Mouse (Mus musculus): ENCODE measurements around the gene Cxadr.
"Not testable (repeated sequence)": the region's sequence is repeated elsewhere in the genome, so short reads cannot be mapped to it uniquely, and the experiment has no call there.

The Cxadr gene

DNA sequence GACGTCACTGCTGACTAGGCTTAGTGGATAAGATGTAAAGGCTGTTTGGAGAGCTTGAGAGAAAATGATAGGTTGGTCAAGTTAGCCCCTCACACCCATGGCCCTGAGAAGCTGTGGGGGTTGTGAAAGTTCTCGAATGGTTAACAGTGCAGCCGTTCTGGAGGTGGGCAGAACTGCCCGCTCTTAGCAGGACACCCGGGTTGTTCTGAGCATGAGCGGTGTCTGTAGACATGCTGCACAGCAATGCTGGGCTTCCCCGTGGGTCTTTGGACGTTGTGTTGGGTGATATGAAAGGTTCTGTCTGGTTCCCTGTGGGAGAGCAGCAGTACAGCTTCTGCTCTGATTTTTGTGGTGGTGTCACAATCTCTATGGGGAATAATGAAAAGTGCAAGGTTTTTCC, 5.3 kb downstream of the Cxadr start:
- DNase-seq (ENCODE audit: low read depth) = no peak

DNA sequence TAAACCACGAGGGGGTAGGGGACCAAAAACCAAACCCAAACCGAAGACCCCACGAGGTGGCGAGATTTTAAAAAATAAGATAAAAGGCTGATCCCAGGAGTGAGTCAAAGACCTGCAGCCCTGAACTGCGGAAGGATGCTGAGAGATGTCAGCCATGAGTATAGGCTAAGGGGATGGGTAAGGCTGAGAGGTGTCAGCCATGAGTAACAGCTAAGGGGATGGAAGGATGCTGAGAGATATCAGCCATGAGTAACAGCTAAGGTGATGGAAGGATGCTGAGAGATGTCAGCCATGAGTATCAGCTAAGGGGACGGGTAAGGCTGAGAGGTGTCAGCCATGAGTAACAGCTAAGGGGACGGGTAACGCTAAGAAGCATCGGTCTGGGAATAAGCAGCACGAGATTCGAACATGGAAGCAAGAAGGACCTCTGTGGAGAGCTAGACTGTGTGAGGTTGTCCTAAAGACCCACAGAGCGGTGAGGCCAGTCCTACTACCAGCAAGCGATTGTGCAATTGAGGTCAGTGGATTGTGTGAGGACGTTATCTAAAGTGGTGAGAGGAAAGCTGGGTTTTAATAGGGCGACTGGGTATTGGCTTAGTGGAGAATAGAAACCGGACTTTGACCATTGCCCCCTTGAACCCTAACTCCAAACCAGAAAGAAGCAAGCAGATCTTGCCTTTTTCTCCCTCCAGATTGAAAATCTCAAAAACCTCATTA, 6.3 kb downstream of the Cxadr start:
- DNase-seq (ENCODE audit: low read depth) = no peak

DNA sequence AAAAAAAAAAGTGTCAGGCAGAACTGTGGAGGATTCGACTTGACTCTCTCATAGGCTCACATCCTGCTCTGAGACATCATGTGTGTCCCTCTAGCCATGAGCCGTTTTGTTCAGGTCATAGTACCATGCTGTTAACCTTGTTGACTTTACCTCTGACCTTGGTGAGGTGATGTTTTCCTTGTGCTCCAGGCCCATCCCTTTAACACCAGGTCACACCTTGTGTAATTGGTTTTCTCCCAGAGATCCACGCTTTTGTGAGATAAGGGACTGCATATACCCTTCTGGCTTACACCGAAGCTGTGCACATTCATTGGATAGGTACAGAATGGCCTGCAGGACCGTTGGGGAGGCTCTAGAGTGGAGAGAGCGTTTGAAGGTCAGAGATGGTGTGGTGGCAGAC, 8.0 kb downstream of the Cxadr start:
- DNase-seq (ENCODE audit: low read depth) = no peak

DNA sequence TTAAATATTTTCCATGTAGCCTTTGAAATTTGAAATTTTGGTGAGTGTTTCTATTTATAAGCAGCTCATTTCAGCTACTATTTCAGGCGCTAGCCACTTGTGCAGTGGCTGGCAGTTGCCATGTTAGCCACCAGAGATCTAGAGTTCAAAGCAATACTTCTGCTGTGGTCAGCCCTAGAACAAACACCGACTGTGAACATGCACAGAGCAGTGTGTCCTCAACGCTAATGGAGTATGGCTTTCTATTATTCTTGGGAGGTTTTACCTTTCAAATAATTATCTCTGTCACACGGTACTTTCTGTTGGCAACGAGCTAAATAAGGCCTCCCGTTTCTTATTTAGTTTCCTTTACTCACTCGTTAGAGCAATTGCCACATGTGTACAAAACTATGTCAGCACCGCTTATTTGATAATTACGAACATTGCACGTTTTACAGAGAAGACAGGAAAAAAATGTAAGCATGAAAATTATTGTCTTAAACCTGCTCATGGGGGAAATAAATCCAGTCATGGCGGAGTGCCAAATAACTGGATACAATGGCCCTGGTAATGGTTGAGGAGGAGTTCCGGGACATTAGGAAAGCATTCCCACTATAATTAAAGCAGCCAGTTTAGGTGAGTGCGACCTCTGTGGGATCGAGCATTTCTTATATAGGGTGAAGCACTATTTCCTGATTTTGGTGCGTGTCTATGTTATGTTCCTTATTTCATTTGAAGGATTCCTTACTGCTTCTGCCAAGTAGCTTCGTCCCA, 12.0 kb downstream of the Cxadr start:
- no peak for DNase-seq (ENCODE audit: low read depth)

DNA sequence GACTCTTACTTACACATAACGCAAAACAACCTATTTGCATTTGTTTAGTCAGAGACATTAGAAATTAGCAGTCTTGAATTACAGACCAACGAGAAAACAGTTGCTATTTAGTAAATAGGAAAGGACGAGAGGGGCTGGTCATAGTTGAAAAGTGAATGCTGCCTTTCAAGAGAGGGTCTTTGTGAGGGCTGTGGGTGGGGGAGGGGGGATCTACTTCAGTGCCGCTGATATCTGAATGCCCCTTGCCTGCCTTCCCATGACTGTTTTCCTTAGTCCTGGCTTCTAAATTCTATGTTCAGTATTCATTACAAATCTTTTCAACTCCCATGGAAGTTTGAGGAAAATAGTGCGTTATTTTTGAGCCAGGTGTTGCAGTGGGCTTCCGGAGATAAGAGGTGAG, 12.7 kb downstream of the Cxadr start:
- DNase-seq (ENCODE audit: low read depth) = no peak

DNA sequence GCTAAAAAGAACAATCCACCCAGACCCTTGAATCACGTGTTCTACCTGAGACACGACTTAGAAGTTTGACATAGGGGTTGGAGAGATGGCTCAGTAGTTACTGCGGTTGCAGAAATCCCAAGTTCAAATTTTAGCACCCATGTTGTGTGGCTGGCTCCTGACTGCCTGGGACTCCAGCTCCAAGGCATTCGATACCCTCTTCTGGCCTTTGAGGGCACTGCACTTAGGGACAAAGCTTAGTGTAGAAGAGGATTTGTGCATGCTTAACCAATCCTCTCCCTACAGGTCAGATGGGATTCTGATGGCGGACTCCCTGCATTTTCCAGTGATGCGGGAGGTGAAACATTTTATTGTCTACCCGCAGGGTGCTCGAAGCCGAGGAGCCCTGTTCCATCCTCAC, 15.6 kb downstream of the Cxadr start:
- DNase-seq (ENCODE audit: low read depth) = peak; percentile 41

DNA sequence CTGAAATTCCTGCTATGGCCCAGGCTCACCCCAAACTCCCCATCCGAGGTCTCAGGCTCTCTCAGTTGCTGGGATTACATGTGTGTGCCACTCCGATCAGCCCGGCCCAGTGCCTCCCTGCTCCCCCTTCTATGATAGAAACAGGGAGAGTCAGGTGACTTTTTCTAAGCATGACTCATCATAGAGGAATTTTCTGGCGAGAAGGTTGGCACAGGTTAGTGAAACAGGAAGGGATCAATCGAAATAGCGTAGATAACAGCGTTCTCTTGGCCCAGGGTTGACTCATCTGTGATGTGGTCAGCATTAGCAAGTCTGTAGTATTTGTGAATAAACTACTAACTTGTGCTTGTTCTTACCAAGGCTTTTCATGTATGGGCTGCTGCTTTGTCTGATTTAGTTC, 16.7 kb downstream of the Cxadr start:
- DNase-seq (ENCODE audit: low read depth) = no peak

DNA sequence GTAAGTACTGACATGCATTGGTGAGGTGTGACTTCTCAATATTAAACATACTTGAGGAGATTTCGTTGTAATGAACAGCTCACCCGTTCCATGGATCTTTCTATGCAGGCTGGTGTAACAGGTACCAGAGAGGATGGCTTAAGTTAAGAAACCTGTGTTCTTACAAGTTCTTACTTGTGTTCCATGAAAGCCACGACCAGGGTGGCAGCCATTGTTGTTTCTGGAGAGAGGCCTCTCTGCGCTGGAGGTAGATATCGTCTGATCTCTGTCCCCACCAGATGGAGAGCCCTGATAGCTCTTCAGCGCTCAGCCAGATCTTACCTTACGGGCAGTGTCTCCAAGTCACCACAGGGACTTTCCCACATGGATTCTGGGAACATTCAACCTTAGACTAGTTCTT, 18.4 kb downstream of the Cxadr start:
- DNase-seq (ENCODE audit: low read depth) = no peak

DNA sequence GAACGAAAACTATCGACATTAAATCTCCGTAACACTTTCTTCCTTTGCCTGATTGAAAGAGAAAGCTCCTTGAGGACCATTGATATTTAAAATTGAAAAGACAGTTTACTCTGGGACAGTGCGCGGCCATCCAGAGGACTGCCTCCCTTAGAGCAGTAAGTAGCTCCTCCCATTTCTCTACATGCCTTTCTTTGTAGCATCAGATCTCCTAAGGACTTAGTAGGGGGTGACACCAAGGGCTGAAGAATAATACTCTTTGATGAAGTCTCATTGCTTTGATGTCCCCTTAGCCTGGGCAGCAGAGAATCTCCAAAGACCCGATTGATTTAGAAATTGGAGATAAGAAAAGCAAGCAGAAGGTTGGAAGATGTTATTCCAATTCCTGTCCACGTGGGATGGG, 20.3 kb downstream of the Cxadr start:
- DNase-seq (ENCODE audit: low read depth) = no peak

DNA sequence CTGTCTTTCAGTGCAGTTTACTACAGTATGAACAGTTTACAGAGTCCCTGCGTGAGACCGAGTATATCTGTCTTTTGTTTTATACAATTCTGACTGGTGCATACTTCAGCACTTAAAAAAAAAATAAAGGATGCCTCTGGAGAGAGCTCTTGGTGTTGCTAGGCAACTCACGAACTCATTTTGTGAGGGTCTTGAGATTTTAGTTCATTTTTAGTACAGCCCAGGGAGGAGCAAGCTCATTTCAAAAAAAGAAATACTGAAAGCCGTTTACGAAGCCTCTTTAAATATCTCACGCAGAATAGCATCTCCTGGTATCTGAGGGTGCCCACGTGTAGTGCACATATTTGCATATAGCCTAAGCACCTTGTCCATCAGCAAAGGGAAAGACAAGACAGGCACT, 20.9 kb downstream of the Cxadr start:
- DNase-seq (ENCODE audit: low read depth) = no peak

DNA sequence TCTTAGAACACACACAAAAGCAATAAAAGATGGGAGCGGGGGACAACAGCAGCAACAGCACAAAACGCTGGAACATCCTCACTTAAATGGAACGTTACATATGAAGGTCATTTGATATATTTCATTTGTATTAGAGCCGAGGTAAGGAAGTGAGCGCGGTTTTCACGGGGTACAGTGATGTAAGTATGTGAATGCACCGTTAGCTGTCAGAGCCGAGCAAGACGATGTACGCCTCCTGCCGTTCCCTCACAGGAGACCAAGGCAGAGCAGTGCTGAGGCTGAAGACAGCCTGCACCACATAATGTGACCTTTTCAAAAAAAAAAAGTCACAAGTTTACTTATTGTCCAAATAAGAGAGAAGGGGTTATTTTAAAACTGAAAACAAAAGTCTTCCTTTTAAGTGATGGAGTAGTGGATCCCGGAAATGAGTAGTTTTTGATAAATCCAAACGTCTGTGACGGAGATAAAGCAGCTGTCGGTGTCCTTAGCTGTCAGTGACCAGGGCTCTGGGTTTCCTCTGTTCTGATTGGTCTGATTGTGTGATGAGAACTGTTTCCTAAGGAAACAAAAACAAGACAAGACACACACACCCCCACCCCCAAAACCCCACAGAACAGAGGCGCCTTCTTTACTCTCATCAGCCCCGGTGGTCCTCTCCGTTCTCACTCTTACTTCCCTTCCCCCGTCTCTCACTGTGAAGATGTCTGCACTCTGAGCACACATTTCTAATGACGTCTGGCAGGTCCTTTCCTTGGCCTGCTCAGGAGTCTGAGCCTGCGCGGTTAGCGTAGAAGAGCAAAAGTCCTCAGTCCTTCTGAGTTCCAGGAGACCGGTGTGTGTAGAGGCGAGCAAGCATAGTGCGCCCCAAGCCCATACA, 24.9 kb downstream of the Cxadr start:
- no peak for DNase-seq (ENCODE audit: low read depth)

DNA sequence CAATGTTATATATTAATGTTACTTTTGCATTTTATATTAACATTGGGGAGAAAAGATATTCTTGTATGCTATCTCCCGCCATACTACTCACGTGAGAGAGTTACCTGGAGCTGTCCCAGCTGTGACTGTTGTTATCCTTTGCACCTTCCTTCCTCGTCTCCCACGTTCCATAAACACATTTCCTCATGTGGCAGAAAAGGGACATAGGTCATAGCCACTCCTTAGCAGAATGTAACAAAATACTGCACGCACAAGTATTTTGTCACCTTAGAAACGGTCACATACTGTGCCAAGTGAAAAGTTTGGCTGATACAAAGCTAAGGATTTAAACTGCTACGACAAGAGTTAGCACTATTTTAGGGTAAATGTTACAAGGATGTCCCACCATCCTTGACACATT, 26.3 kb downstream of the Cxadr start:
- no peak for DNase-seq (ENCODE audit: low read depth)

DNA sequence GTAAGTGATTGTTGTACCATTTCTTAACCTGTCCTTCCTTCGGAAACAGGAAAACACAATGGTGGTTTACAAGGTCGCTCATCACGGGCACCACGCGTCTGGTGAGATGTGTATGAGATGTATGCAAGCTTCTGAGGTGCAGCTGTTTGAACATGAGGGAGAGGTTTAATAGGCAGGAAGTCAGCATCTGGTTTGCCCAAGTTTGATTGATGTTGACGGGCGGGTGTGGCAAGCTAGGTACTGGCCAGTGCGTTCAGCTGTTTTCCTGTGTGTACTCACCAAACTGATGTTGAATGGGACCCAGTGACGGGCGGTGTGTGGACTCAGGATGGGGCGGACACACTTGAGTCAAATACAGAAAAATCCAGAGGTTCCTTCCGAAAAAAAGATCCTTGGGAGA, 26.7 kb downstream of the Cxadr start:
- DNase-seq (ENCODE audit: low read depth) = no peak

DNA sequence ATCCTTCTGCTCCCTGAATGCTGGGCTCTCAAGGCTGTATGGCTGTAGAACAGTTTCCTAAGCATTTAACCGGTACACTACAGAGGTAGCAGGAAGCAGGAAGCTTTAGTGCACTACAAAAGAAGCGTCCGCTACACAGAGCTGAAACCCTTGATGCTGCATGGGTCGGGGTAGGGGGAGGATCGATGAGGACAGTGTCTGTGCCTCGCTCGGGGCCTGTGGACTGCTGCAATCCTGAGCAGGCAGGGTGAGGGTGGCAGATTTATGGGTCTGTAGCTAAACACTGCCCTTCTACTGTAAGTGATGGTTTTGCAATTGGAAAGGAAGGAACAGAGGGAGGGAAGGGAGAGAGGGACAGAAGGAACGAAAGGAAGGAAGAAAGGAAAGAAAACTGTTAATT, 35.9 kb downstream of the Cxadr start:
- DNase-seq (ENCODE audit: low read depth) = no peak

DNA sequence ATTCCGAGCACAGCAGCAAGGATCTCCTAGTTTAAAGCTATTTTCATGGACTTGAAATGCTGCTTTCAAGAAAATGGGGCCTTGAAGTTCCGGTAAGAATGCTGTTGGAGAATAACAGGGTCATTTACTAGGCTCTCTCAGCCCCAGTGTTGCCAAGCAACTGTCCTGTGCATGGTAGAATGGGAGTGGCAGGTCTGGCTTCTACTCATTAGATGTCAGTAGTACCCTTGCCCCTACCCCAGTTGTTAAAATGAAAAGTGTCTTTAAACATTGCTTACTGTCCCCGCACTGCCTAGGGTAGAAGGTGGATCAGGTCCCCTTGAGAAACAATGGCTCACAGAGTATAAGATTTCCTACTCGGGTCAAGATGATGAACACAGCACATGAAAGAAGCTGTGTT, 40.1 kb downstream of the Cxadr start:
- DNase-seq (ENCODE audit: low read depth) = no peak

DNA sequence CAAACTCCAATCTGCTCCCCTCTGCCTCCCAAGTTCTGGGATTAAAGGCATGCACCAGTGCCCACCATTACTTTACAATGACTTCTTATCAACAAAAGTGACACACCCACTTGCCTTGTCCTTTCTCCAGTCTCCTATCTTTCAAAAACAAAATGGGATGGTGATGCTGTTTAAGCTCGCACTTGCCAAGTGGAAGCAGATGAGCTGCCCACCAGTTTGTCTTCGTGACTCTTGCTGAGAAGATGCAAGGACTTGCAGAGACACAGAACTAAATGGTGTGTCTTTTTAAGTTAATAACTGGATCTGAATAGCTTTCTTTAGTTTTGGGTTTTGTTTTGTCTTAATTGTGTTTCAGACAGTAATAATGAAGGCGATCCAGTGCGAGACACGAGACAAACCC, 41.5 kb downstream of the Cxadr start:
- no peak for DNase-seq (ENCODE audit: low read depth)

DNA sequence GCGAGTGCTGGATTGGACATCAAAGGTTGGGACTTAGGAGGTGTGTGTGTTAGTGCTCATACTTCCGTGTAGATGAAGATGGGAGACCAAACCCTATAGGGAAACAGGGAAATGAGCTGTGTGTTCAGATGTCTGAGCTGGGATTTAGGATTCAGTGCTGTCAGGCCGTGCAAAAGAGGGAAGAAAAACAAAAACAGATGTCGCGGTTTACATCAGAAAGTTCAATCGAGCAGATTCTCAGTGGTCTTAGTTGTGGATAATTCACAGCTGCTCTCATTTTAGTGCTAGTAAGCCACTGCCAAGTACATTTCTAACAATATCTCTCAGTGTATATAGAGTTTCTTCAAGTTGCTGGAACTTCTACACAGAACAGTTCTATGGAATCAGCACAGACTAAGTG, 42.5 kb downstream of the Cxadr start:
- DNase-seq (ENCODE audit: low read depth) = no peak

DNA sequence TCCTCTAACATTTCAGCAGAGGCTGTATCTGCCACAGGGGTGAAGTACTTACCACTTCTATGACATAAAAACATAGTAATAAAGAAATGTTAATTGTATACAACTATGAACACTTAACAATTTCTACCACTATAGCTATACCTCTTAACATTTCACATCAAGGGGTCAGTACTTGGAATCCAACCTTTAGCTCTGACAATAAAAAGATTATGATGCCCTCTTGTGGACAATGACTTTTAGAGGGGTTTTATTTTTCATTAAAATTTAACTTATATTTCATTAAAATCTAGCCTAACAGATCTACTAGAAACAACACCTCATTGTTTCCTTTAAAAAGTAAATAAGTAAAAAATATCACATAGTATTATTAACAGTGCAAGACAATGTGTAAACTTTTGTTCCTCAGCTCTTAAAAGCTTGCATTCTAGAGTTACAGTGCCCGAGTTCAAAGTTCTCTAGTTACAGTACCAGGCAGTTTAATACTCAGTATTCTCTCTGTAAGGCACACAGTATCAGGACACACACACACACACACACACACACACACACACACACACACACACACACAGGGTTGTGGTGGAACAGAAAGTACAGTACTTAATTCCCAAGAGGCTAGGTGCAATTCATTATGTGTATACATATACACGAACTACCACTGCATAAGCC, 45.5 kb downstream of the Cxadr start:
- DNase-seq (ENCODE audit: low read depth) = peak; percentile 14

DNA sequence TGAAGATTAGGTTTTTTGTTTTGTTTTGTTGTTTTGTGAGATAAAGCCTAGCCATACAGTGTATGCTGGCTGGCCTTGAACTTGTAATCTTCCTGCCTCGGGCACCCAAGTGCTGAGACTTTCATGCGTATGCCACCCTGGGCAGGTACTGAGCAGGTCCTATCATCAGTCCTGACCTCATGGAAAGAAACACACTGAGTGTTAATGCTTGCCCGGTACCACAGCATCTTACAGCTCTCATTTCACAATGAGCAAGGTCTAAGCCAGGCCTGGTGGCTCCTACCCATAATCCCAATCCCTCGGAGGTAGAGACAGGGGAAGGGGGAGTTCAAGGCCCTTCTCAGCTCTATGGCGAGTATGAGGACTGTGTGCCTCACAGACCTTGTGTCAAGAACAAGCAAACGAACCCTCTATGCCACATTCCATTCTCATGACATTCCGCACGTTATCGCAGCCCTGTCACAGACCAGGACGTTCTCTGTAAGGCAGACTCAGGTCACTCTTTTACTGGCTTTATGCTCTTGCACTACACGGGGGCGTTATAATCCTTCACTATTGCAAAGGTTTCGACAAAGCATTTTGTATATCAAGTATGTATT, 46.1 kb downstream of the Cxadr start:
- DNase-seq (ENCODE audit: low read depth) = no peak

DNA sequence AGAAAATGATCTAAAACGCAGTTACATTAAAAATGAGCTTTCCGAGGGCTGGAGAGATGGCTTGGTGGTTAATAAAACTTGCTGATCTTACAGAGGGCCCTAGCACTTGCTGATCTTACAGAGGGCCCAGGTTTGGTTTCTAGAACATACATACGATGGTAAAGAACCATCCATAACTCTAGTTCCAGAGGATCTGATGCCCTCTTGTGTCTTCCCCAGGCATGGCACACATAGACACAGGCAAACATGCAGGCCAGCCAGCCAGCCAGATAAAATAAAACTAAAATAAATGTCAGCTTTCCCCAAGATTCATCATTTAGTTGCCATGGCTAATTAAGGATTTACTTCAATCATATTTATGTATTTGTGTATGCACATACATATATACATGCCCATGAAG, 56.5 kb downstream of the Cxadr start:
- DNase-seq (ENCODE audit: low read depth) = peak; percentile 26

DNA sequence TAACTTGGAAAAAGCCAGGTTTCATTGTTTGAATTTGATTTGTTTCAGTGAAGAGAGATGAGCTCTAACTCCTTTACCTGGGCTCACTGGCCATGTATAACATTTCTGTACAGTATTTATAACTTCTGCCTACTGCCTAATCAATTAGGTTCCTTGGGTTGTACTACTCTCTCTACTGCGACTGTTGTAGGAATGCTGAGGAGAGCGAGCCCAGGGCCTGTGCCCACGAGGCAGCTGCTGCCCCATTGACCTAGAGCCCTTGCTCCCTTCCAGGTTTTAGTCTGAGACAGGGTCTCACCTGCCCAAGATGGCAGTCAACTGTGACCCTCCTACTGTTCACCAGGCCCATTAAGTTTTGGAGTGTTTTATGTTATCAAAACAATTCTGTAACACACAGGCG, 60.2 kb downstream of the Cxadr start:
- no peak for DNase-seq (ENCODE audit: low read depth)

DNA sequence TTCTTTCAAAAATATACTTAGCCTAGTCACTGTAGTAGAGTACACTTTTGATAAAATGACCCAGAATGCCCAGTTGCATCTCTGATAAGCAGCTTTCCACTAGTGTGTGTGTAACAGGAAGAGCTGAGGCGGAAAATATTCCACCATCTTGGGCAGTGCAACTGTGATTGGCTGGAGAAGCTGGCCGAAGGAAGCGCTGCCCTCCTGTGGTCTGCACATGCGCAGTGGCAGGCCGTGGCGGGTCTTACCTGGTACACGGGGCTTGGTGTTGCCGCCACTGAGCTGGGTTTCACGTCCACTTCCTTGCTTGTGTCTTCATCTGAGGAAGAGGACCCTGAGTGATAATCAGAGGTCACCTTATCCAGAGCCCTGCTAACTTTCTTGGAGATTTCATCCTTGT, 63.3 kb downstream of the Cxadr start:
- not testable (repeated sequence) for DNase-seq (ENCODE audit: low read depth)

Data from induced T-regulatory cell, adult 2 months (primary cell).